Mouse (Mus musculus) cerebellum, adult 2 months (tissue): ENCODE results near the gene Rhobtb1. TPM values are rescaled to one million over a fixed set of nuclear protein-coding genes. Genes with fewer than 3 reads are reported as not detected.

Experiments used
- DNase-seq, 2 experiments: peaks; one replicate each; pipeline ENCODE4 v3.0.0; 2021
- H3K27ac ChIP-seq: fragments of 200-500 bp; 2 replicates; pipeline ENCODE4 v1.5.1; 2012; ENCODE audit warnings: low read length, control low read depth, inconsistent platforms; ENCODE audit not compliant: insufficient read depth
- H3K27me3 ChIP-seq: fragments of 200-500 bp; 2 replicates; pipeline ENCODE4 v1.6.1; 2012; ENCODE audit warnings: inconsistent platforms, mild to moderate bottlenecking, low read length, moderate library complexity; ENCODE audit not compliant: control insufficient read depth, insufficient read depth
- H3K4me1 ChIP-seq: fragments of 200-500 bp; 2 replicates; pipeline ENCODE4 v1.6.1; 2011; ENCODE audit warnings: low read length; ENCODE audit not compliant: control insufficient read depth, insufficient read depth
- H3K4me3 ChIP-seq: fragments of 200-500 bp; replicated peaks from 2 replicates; pipeline ENCODE3; 2011; ENCODE audit warnings: mild to moderate bottlenecking, low read depth, low read length, control low read depth; ENCODE audit not compliant: insufficient read depth
- CTCF ChIP-seq: fragments of 200-500 bp; IDR thresholded peaks from 2 replicates; pipeline ENCODE4 v1.5.1; 2011; ENCODE audit warnings: low read depth, mild to moderate bottlenecking, control low read depth, low read length, moderate library complexity, borderline replicate concordance; ENCODE audit not compliant: insufficient read depth
- POLR2A ChIP-seq: fragments of 200-500 bp; IDR thresholded peaks from 2 replicates; pipeline ENCODE4 v1.6.1; 2011; ENCODE audit warnings: low read length, control low read depth, borderline replicate concordance; ENCODE audit not compliant: insufficient read depth
- WGBS: fragments of 180-500 bp; shearing (Covaris S2); methylation state at CpG from one replicate; pipeline ENCODE4 v1.1.7; 2018; 5-methylcytosine and 5-hydroxymethylcytosine counted together
- polyA plus RNA-seq: library from polyadenylated mRNA; depleted of rRNA; stranded (reverse); fragments of >200 nt; gene quantifications from 2 replicates; pipeline ENCODE4 v1.2.3, GENCODE M21; 2012

Gene Rhobtb1
- polyA plus RNA-seq, 1 experiment = 2.8 TPM

DNA sequence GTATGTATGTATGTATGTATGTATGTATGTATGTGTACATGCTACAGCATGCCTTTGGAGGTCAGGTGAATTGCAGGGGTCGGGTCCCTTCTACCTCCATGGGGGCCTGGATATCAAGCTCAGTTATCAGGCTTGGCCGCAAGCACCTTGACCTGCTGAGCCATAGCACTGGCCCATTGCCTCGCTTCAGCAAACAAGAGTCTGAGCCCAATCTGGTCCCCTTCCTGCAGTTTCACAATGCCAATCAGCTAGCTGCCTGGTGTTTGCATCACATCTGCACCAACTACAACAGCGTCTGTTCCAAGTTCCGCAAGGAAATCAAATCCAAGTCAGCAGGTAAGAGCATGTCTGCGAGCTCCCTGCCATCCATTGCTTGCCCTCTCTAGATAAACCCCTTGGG lies 137.5 kb downstream of the Rhobtb1 start:
- Histone ChIP-seq H3K4me1 (no peaks in the 10 kb centered on the region), H3K27me3 (no peaks in the 10 kb centered on the region), H3K27ac (no peak overlapping the region), H3K4me3 (no peak overlapping the region)
- TF ChIP-seq CTCF (no peak), POLR2A (no peak)
- 87% methylated on average over 6 of the region's 6 CpGs for WGBS
- no peak for DNase-seq

DNA sequence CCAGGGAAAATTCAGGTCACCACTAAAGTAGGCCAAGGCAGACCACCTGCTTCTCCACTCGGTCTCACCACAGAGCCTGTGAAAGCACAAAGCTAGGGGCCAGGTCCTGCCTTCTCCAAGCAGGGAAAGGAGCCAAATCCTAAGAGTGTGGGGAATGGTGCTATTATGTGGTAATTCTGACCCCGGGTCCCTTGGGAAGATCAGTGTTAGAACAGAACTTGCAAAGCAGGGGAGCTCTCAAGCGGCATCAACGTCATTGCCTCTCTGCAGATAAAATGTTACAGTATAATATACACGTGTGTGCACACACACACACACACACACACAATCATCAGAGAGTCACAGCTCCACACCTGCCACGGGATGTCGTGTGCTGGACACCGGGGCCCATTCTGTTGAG lies 139.5 kb downstream of the Rhobtb1 start:
- H3K27ac ChIP-seq = no peak overlapping the region
- no peak for DNase-seq
- TF ChIP-seq CTCF (no peak), POLR2A (no peak)
- H3K4me3 ChIP-seq = no peak overlapping the region
- WGBS = 80% methylated on average over 8 of the region's 8 CpGs
- H3K4me1 ChIP-seq = no peaks in the 10 kb centered on the region
- H3K27me3 ChIP-seq = no peaks in the 10 kb centered on the region

DNA sequence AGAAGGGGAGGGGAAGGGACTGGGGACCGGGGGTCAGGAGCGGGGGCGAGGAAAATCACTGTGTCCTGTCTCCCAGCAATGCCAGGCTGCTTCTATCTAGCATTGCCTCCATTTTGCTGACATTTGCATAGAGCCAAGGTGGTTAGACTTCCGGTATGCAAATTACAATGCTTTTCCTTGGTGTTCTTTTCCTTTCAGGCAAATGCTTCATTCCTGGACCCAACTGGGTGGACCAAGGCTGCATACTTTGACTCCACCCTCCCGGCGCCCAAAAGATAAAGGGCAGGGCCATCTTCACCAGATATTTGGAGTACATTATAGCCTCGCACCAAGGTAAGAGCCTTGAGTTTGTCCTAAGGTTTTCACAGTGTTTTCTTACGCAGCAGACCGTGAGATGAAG lies 144.7 kb downstream of the Rhobtb1 start:
- H3K27ac ChIP-seq = no peak overlapping the region
- no peak for DNase-seq
- no peak for TF ChIP-seq CTCF
- no peak for TF ChIP-seq POLR2A
- H3K4me3 ChIP-seq = no peak overlapping the region
- WGBS = 86% methylated on average over 9 of the region's 9 CpGs
- H3K4me1 ChIP-seq = no peaks in the 10 kb centered on the region
- no peaks in the 10 kb centered on the region; the same call in 1 of the 2 replicates for H3K27me3 ChIP-seq

DNA sequence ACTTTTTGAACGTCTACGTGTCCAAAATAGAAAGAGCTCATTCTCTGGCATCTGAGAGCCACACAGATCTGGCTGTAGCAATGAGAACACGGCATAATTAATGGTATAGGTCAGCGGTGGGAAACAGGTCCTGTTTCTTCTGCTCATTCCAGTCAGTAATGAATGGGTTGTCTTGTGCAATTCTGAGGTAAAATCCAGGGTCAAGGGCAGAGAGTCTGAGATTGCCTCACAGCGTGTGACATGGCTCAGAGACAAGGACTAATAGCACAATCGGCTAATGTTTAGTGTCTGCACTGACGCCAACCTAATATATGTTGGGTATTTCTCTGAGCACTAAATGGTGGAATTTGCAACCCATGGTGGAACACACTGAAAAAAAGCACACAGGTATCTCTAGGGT lies 148.8 kb downstream of the Rhobtb1 start:
- no peaks in the 10 kb centered on the region; the same call in 1 of the 2 replicates for H3K27me3 ChIP-seq
- 86% methylated on average over 7 of the region's 7 CpGs for WGBS
- H3K4me3 ChIP-seq = no peak overlapping the region
- DNase-seq = no peak
- no peak for TF ChIP-seq CTCF
- TF ChIP-seq POLR2A = no peak
- H3K4me1 ChIP-seq = no peaks in the 10 kb centered on the region
- H3K27ac ChIP-seq = no peak overlapping the region

DNA sequence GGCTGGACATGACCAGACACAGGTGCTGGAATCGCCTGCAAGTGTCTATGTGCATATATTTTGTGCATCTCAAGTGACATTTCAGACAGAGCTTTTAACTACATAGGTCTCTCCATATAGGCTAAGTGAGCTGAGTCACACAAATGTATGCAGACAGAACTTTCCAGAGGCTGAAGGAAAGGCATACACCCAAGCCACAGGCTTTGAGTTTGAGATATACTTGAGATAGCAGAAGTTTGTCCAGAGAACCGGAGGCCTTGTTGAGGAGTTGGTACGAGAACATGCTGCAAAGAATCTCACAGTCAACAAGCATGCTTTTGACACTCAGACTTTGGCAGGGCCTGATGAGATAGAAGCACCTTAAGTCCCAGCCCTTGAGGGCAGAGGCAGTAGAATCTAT lies 151.4 kb downstream of the Rhobtb1 start:
- H3K27ac ChIP-seq = no peak overlapping the region
- H3K4me3 ChIP-seq = no peak overlapping the region
- 92% methylated on average over 3 of the region's 3 CpGs for WGBS
- no peaks in the 10 kb centered on the region for H3K4me1 ChIP-seq
- H3K27me3 ChIP-seq = no peaks in the 10 kb centered on the region; the same call in 1 of the 2 replicates
- TF ChIP-seq CTCF (no peak), POLR2A (no peak)
- no peak for DNase-seq

- H3K27me3 ChIP-seq = no peaks in the 10 kb centered on the region; the same call in 1 of the 2 replicates
- no peak overlapping the region for H3K4me3 ChIP-seq
- no peak for TF ChIP-seq CTCF
- no peak for TF ChIP-seq POLR2A
- no peaks in the 10 kb centered on the region for H3K4me1 ChIP-seq
- H3K27ac ChIP-seq = no peak overlapping the region
- DNase-seq = no peak
- WGBS = 84% methylated on average over 3 of the region's 3 CpGs
These were observed 153.6 kb downstream of the Rhobtb1 start for GRCm38 (mm10) chr10:69304819-69305218.

DNA sequence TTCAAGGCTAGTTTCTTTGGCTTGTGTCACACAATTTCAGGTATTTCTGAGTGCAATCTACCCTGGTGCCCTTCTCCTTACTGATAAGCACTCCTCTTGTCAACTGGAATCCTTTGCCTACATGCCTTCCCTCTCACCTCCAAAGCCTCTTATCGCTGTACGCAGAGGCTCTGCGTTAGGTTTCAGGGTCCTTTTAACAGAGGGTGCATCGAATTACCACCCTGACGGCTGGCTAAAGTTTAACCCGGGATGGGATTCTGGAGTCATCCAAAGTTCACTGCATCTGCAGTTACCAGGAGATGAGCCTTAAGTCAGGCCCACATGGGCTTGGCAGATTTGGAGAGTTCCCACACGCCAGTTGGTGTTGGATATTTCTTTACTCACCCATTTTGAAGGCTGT lies 154.4 kb downstream of the Rhobtb1 start:
- 89% methylated on average over 7 of the region's 7 CpGs for WGBS
- TF ChIP-seq CTCF = no peak
- TF ChIP-seq POLR2A = no peak
- Histone ChIP-seq H3K4me1 (no peaks in the 10 kb centered on the region), H3K4me3 (no peak overlapping the region), H3K27ac (no peak overlapping the region), H3K27me3 (no peaks in the 10 kb centered on the region; the same call in 1 of the 2 replicates)
- no peak for DNase-seq

GRCm38 (mm10) chr10:69306205-69306604 lies 155.0 kb downstream of the Rhobtb1 start:
- Histone ChIP-seq H3K4me3 (no peak overlapping the region), H3K4me1 (no peaks in the 10 kb centered on the region), H3K27ac (no peak overlapping the region), H3K27me3 (no peaks in the 10 kb centered on the region; the same call in 1 of the 2 replicates)
- 62% methylated on average over 14 of the region's 14 CpGs for WGBS
- no peak for DNase-seq
- no peak for TF ChIP-seq POLR2A
- TF ChIP-seq CTCF = peak; percentile 44
